ENCODE assay signal across 8 mouse cellular contexts in genomic region chr7:4164090-4164910, GRCm38 (mm10). TPM values are rescaled to one million over a fixed set of nuclear protein-coding genes. Genes with fewer than 3 reads are reported as not detected.
A peak's percentile ranks its signal among the peaks of the same experiment; 100 is the strongest.
DNase-seq lines count a peak whose midpoint lies in the region; ATAC-seq and TF ChIP-seq lines count a peak whose summit lies in the region.

Gene Cdc42ep5, minus strand, starts transcription at chr7:4164860.

- no peak for TF ChIP-seq CTCF in Patski (IDR thresholded peaks at IDR 0.05)

- ATAC-seq in Patski: peak; percentile 64
- no peak for ATAC-seq in monocyte, adult 5-6 weeks (replicated peaks; ENCODE audit: insufficient number of reproducible peaks, low FRiP score, low TSS enrichment, poor library complexity, severe bottlenecking)

- POLR2A ChIA-PET in Patski (lab: Charles Lee): no interaction called here

- CTCF ChIA-PET in Patski (lab: Charles Lee): interaction anchor here (1.6 kb wide), 1 partner anchor 18 kb away, joined by 3 read pairs; no protein-coding TSS in a partner anchor

- H3K27me3 ChIP-seq in Patski: no peaks in the 10 kb centered on the region

- no peak for DNase-seq in Patski (ENCODE audit: low read depth, low spot score)
- peak; percentile 62 for DNase-seq in embryo, embryonic 11.5 days (ENCODE audit: low read depth, low spot score)
- DNase-seq in heart, adult 8-10 months (ENCODE audit: low spot score): peak; percentile 66
- peak; percentile 66 for DNase-seq in kidney, adult 9 months
- DNase-seq in lung, postnatal 10 days: peak; percentile 87
- peak; percentile 76 for DNase-seq in testis, postnatal 14 days (ENCODE audit: low spot score)
- no peak for DNase-seq in frontal cortex, postnatal 25 days (ENCODE audit: low spot score in 2 of 2)

- in situ Hi-C loops in Patski (cut with MboI; ENCODE audit: low pct_unique_long_range_greater_than_20kb): loop anchor here (25.0 kb wide), 1 partner anchor 923 kb away; the partner anchor contains the start of gene Epn1

RNA-seq across cellular contexts. Expression of gene Cdc42ep5, which starts in this region (rescaled TPM):
- polyA plus RNA-seq in Patski (2021): 0.58 TPM
- 1 to 10 TPM; 3.8 to 7.5 (median 4.6) TPM for total RNA-seq in heart, adult 8-10 months (2022)
- 2.7 TPM in 1 of 3 replicates, not detected in the others for total RNA-seq in monocyte, adult 5-6 weeks (2017)

Comparison
In these comparisons a context has a peak if more than half of its experiments do, and no peak if none do; other contexts are left out.
1. Peak in ATAC-seq in Patski; RNA of the gene not detected or under 1 TPM.
2. DNase-seq: peak in embryo, embryonic 11.5 days (single experiment), heart, adult 8-10 months (single experiment), kidney, adult 9 months (single experiment), lung, postnatal 10 days (single experiment) and testis, postnatal 14 days (single experiment); none in Patski (single experiment) and frontal cortex, postnatal 25 days (0 of 2).